Mouse (Mus musculus) embryonic facial prominence, embryonic 13.5 days (tissue): Measurements from ENCODE around the gene D11Wsu47e. TPM values are rescaled to one million over a fixed set of nuclear protein-coding genes. Genes with fewer than 3 reads are reported as not detected.

Experiments used
- ATAC-seq: fragments of 200-750 bp; cut with Nextera tagmentation; 2 replicates; pipeline ENCODE4 v1.8.0; 2017; ENCODE audit warnings: low read depth; ENCODE audit not compliant: insufficient number of reproducible peaks, insufficient read depth, low FRiP score, low TSS enrichment
- H3K27ac ChIP-seq: fragments of 300-500 bp; sonication (generic); 2 replicates; pipeline ENCODE4 v1.5.1; 2015; ENCODE audit warnings: moderate library complexity, mild to moderate bottlenecking, inconsistent platforms
- H3K27me3 ChIP-seq: fragments of 300-500 bp; sonication (generic); 2 replicates; pipeline ENCODE4 v1.6.1; 2015; ENCODE audit warnings: mild to moderate bottlenecking, inconsistent platforms
- H3K36me3 ChIP-seq: fragments of 300-500 bp; sonication (generic); 2 replicates; pipeline ENCODE4 v1.6.1; 2015; ENCODE audit warnings: mild to moderate bottlenecking, inconsistent platforms
- H3K4me1 ChIP-seq: fragments of 300-500 bp; sonication (generic); 2 replicates; pipeline ENCODE4 v1.6.1; 2015; ENCODE audit warnings: inconsistent platforms
- H3K4me2 ChIP-seq: fragments of 300-500 bp; sonication (generic); 2 replicates; pipeline ENCODE4 v1.6.1; 2015; ENCODE audit warnings: moderate library complexity, mild to moderate bottlenecking, inconsistent platforms
- H3K4me3 ChIP-seq: fragments of 300-500 bp; sonication (generic); 2 replicates; pipeline ENCODE4 v1.5.1; 2015; ENCODE audit warnings: mild to moderate bottlenecking, inconsistent platforms
- H3K9ac ChIP-seq: fragments of 300-500 bp; sonication (generic); 2 replicates; pipeline ENCODE4 v1.6.1; 2015; ENCODE audit warnings: mild to moderate bottlenecking, inconsistent platforms
- H3K9me3 ChIP-seq: fragments of 300-500 bp; sonication (generic); 2 replicates; pipeline ENCODE4 v1.6.1; 2016; ENCODE audit warnings: inconsistent platforms
- WGBS: fragments of 180-500 bp; shearing (Covaris S2); methylation state at CpG from one replicate; pipeline ENCODE4 v1.1.7; 2015; ENCODE audit warnings: mixed read lengths; 5-methylcytosine and 5-hydroxymethylcytosine counted together
- polyA plus RNA-seq: library from polyadenylated mRNA; unstranded; fragments of >200 nt; fragmentation: Nextera tagmentation; extraction: Ambion mirVana; gene quantifications from 2 replicates; pipeline ENCODE4 v1.2.1, GENCODE M21; 2015

D11Wsu47e gene
- 23.5 and 24.4 TPM in 2 replicates for polyA plus RNA-seq

DNA sequence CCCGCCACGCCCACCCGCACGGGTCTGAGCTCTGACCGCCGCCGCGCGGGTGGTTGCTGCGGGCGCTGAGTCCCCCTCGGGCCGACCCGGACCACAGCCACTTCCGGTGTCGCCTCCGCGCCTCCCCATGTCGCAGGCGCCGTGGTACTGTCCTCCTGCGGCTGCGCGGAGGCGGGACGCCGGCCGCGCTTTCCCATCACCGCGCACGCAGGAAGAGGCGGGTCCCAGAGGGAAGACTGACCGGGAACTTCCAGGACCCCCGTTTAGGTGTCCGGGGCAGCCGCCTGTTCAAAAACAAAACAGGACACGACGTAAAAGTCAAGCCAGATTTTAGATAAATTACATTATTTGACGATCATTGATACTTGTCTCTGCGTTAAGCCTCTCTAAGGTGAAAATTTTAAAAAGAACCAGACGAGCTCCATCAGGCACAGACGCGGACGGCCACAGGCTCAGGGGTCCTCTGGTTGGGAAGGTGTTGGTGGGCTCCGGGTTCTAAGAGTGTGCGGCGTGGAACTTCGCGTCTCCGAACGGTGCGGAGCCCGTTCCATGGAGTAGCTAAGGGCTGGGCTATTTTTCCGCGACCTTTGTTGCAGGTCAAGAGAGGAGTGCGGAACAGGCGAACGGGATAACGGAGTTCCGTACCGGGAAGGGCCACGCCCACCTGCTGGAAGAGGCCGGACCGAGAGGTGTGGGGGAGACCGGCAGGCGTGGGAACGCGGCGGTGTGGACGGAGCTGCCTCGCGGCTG lies at the start of gene D11Wsu47e, which contains the start of gene Fam104a:
Gene D11Wsu47e, plus strand, starts transcription at position 456 of the 750 bp plus-strand sequence.
Gene Fam104a, minus strand, starts transcription at position 199 of the 750 bp plus-strand sequence.
- peak within 1 kb of the TSS; percentile 87 for H3K9ac ChIP-seq
- no peaks in the 10 kb centered on the region for H3K9me3 ChIP-seq
- peaks cover 38% of the 10 kb centered on the region for H3K4me1 ChIP-seq
- ATAC-seq, result peak; percentile 92
- H3K4me3 ChIP-seq, result peak within 1 kb of the TSS; percentile 70
- no peaks in the 10 kb centered on the region for H3K27me3 ChIP-seq
- H3K4me2 ChIP-seq, result peak within 1 kb of the TSS; percentile 86
- H3K27ac ChIP-seq, result peak within 1 kb of the TSS; percentile 94
- peaks cover 17% of the 10 kb centered on the region for H3K36me3 ChIP-seq
- under 1% methylated on average over 73 of the region's 73 CpGs for WGBS

DNA sequence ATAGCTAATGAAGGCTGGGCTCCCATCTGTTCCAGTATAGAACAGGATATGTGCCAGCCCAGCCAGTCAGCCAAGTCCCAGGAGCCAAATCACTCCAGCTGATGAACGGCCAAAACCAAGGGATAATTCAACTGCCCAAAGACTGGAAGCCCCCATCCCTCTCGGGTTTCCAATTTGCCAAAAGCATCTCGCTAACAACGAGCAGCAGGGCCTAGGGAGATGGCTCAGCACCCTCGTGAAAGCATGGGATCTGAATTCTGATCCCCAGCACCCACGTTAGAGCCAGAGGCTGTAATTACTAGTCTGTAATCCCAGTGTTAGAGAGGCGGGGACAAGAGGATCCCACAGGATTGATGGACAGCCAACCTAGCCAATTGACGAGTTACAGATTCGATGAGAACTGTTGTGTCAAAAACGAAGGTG lies 49.5 kb upstream of the D11Wsu47e start:
- H3K36me3 ChIP-seq, result no peaks in the 10 kb centered on the region
- H3K4me3 ChIP-seq, result no peak overlapping the region
- H3K9me3 ChIP-seq, result no peaks in the 10 kb centered on the region
- H3K4me1 ChIP-seq, result no peaks in the 10 kb centered on the region
- H3K27me3 ChIP-seq, result no peaks in the 10 kb centered on the region
- no peak overlapping the region for H3K9ac ChIP-seq
- H3K27ac ChIP-seq, result no peak overlapping the region
- H3K4me2 ChIP-seq, result no peak overlapping the region
- ATAC-seq, result no peak
- WGBS, result 60% methylated on average over 10 of the region's 10 CpGs

DNA sequence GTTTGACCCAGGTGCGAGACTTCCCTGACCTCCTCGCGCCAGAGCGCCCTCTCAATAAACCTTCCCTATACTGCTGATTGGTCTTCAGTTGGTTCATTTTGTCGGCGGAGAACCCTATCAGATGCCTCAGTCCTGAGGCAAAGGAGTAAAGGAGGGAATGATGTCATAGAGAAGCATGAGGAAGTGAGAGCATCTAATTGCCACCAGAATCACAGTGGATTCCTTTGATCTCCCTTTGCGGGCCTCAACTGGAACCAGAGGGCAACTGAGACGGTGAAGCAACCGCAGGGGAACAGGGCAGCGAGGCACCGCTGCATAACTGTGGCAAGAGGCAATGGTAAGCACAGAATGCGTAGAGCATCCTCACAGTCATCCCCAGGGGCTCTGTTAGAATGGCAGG lies 45.5 kb upstream of the D11Wsu47e start:
- Histone ChIP-seq H3K9me3 (no peaks in the 10 kb centered on the region), H3K27me3 (no peaks in the 10 kb centered on the region), H3K4me1 (no peaks in the 10 kb centered on the region), H3K27ac (no peak overlapping the region), H3K4me2 (no peak overlapping the region), H3K4me3 (no peak overlapping the region), H3K9ac (no peak overlapping the region), H3K36me3 (no peaks in the 10 kb centered on the region)
- 81% methylated on average over 12 of the region's 12 CpGs for WGBS
- ATAC-seq, result no peak

DNA sequence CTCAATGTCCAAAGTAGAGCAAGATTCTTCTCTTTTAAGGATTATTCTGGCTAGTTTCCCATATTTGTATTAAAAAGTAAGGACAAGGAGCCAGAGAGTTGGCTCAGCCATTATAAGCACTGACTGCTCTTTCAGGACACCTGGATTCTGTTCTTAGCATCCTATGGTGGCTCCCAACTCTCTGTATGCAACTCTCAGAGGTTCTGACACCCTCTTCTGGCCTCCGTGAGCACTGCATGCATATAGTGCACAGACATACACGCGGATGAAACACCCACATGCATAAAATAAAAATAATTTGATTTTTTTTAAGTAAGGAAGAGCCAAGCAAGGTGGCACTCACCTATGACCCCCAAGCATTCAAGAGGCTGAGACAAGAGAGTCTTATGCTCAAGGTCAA lies 39.0 kb upstream of the D11Wsu47e start:
- Histone ChIP-seq H3K4me1 (peaks cover 17% of the 10 kb centered on the region), H3K36me3 (no peaks in the 10 kb centered on the region), H3K4me2 (no peak overlapping the region), H3K27ac (no peak overlapping the region), H3K27me3 (no peaks in the 10 kb centered on the region), H3K9ac (no peak overlapping the region), H3K9me3 (no peaks in the 10 kb centered on the region), H3K4me3 (no peak overlapping the region)
- 90% methylated on average over 3 of the region's 3 CpGs for WGBS
- no peak for ATAC-seq

DNA sequence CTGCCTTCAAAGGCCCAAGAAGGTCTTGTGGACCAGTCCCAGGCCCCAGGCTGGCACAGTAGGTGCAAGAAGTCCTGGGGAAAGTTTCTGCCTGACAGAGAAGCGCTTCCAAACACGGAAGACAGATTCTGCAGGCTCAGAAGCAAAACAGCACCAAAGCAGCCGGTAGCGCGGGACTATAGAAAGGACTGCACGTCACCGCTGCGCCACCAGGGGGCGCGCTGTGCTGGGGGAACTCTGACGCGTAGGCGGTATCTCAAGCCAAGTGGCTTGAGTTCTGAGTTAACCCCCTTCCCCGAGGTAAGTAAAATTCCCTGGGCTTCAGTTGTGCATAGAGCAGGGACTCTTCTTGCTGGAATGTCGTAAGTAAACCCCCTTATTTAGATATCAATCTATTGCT lies 36.1 kb upstream of the D11Wsu47e start:
- Histone ChIP-seq H3K9me3 (no peaks in the 10 kb centered on the region), H3K36me3 (peaks cover 18% of the 10 kb centered on the region), H3K4me1 (peaks cover 32% of the 10 kb centered on the region), H3K4me3 (peak overlapping the region; percentile 15; the same call in 1 of the 2 replicates), H3K27me3 (no peaks in the 10 kb centered on the region), H3K27ac (no peak overlapping the region), H3K4me2 (peak overlapping the region; percentile 42), H3K9ac (peak overlapping the region; percentile 51; the same call in 1 of the 2 replicates)
- 2% methylated on average over 15 of the region's 15 CpGs for WGBS
- ATAC-seq, result no peak

DNA sequence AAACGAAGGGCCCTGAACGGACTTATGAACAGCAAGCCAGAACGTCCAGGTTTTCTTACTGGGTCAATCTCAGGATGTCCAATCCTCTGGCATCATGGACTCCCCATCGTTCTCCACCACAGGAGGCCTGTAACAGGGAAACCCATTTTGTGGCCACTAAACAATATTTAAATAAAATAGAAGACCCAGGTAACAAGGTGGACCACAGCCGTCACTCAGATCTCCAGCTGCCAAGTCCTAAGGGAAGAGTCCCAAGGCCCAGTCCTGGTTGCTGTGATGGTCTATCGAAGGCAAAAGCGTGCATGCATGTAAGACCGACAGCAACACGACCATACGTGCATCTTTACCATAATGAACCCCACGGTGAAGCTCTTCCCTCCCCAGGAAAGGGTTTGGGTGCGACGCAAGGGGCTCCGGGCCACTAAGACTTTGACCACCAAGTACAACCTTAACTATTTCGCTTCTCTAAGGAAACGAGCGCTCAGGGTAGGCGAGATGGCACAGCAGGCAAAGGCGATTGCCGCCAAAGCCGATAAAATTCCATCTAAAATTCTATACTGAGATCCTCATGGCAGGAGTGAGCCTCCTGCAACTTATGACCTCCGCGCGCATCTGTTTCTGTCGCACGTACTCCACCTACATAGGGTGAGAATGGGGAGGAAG lies 35.4 kb upstream of the D11Wsu47e start, which contains the start of gene Cog1:
Gene Cog1, plus strand, starts transcription at position 480 of the 663 bp plus-strand sequence.
- H3K27me3 ChIP-seq, result no peaks in the 10 kb centered on the region
- H3K9me3 ChIP-seq, result no peaks in the 10 kb centered on the region
- H3K9ac ChIP-seq, result peak within 1 kb of the TSS; percentile 96
- H3K4me3 ChIP-seq, result peak within 1 kb of the TSS; percentile 94
- peak within 1 kb of the TSS; percentile 65 for H3K4me2 ChIP-seq
- no peak for ATAC-seq
- peaks cover 35% of the 10 kb centered on the region for H3K4me1 ChIP-seq
- H3K36me3 ChIP-seq, result peaks cover 24% of the 10 kb centered on the region
- H3K27ac ChIP-seq, result peak within 1 kb of the TSS; percentile 88
- 38% methylated on average over 26 of the region's 26 CpGs for WGBS

DNA sequence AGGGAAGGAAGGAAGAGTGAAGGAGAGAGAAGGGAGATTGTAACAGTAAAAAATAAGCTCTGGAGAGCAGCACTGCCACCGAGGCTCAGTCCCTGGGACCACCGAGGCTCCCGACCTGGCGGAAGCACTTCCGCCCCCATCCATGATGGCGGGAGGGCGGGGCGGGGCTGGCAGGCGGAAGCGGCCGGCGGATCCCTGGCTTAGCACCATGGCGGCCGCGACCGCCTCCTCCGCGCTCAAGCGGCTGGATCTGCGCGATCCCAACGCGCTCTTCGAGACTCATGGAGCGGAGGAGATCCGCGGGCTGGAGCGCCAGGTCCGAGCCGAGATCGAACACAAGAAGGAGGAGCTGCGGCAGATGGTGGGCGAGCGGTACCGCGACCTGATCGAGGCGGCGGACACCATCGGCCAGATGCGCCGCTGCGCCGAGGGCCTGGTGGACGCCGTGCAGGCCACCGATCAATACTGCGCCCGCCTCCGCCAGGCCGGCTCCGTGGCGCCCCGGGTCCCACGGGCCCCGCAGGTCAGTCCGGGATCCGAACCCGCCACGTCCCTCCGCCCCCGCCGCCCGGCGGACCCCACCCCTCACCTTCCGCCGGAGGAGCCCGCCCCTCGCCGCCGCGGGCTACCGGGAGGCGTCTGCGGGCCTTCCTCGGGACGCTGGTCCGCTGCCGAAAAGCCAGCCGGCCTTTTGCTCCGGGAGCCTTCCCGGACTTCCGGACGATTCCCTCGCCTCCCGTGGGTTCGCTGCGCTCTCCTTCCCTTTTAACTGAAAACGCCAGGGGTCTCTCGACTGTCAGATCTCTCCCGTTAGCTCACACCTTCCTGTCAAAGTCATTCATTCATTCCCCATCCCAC lies 34.6 kb upstream of the D11Wsu47e start, which contains the start of gene Slc39a11:
Gene Slc39a11, minus strand, starts transcription at position 727 of the 858 bp plus-strand sequence.
- H3K27ac ChIP-seq, result peak within 1 kb of the TSS; percentile 88
- H3K27me3 ChIP-seq, result no peaks in the 10 kb centered on the region
- peak within 1 kb of the TSS; percentile 94 for H3K4me3 ChIP-seq
- peak; percentile 68 for ATAC-seq
- peaks cover 43% of the 10 kb centered on the region for H3K4me1 ChIP-seq
- H3K36me3 ChIP-seq, result peaks cover 32% of the 10 kb centered on the region
- H3K9me3 ChIP-seq, result no peaks in the 10 kb centered on the region
- peak within 1 kb of the TSS; percentile 65 for H3K4me2 ChIP-seq
- WGBS, result under 1% methylated on average over 74 of the region's 91 CpGs
- H3K9ac ChIP-seq, result peak within 1 kb of the TSS; percentile 96

DNA sequence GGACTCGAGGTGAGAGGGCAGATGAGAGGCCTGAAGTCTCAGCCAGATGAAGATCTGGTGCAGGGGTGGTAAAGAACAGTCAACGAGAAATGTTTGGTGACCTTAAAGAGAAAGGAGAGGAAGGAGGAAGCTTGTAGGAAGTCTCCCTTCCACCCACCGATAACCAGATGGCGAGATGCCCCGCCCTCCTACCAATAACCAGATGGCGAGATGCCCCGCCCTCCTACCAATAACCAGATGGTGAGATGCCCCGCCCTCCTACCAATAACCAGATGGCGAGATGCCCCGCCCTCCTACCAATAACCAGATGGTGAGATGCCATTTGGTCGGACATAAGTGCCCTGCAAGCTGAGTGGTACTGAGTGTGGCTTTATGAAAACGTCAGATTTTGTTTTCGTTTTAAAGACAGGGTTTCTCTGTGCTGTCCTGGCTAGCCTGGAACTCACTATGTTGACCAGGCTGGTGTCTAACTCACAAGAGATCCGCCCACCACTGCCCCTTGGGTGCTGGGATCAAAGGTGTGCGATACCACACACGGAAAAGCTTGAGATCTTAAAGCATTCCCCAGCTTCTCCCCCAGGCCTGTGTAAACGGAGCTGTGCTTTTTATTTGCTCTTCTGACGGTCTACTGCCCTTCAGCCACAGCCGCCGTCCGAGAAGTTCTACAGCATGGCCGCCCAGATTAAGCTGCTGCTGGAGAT lies 32.9 kb upstream of the D11Wsu47e start:
- Histone ChIP-seq H3K27me3 (no peaks in the 10 kb centered on the region), H3K4me1 (peaks cover 52% of the 10 kb centered on the region), H3K4me3 (no peak overlapping the region), H3K9ac (no peak overlapping the region), H3K9me3 (no peaks in the 10 kb centered on the region), H3K27ac (peak overlapping the region; percentile 39; the same call in 1 of the 2 replicates), H3K4me2 (peak overlapping the region; percentile 65; the same call in 1 of the 2 replicates), H3K36me3 (peaks cover 50% of the 10 kb centered on the region)
- 67% methylated on average over 22 of the region's 22 CpGs for WGBS
- no peak for ATAC-seq

DNA sequence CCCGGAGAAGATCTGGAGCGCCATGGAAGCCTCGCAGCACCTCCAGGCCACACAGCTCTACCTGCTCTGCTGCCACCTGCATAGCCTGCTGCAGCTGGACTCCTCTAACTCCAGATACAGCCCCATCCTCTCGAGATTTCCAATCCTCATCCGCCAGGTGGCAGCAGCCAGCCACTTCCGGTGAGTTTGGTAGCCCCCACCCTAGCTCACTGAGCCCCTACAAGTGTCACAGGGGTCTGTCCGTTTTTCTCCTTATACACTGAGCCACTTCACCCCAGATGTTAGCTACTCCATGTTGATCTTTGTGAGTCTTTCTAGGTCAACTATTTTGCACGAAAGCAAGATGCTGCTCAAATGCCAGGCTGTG lies 32.3 kb upstream of the D11Wsu47e start:
- Histone ChIP-seq H3K4me2 (no peak overlapping the region), H3K9ac (no peak overlapping the region), H3K4me1 (peaks cover 52% of the 10 kb centered on the region), H3K27me3 (no peaks in the 10 kb centered on the region), H3K27ac (no peak overlapping the region), H3K36me3 (peaks cover 55% of the 10 kb centered on the region), H3K9me3 (no peaks in the 10 kb centered on the region), H3K4me3 (no peak overlapping the region)
- 45% methylated on average over 8 of the region's 8 CpGs for WGBS
- no peak for ATAC-seq

DNA sequence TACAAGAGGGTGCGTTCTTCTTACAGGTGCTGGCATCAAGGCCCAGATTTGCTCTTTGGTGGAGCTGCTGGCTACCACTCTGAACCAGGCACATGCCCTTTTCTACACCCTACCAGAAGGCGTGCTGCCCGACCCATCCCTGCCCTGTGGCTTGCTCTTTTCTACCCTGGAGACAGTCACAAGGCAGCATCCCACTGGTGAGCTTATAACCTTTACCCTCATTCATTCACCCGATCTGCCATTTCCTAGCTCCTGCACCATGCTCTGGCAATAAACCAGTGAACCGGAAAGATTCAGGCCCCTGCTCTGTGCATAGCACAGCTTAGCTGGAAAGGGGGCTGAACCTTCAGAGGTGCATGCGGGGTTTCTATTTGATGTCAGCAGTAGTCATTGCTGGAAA lies 31.7 kb upstream of the D11Wsu47e start:
- Histone ChIP-seq H3K4me3 (no peak overlapping the region), H3K27me3 (no peaks in the 10 kb centered on the region), H3K4me1 (peaks cover 51% of the 10 kb centered on the region), H3K9me3 (no peaks in the 10 kb centered on the region), H3K36me3 (peaks cover 61% of the 10 kb centered on the region), H3K4me2 (no peak overlapping the region), H3K27ac (no peak overlapping the region), H3K9ac (no peak overlapping the region)
- WGBS, result 95% methylated on average over 6 of the region's 6 CpGs
- ATAC-seq, result no peak
